Mouse (Mus musculus): ENCODE data around the gene Polh. TPM values are rescaled to one million over a fixed set of nuclear protein-coding genes. Genes with fewer than 3 reads are reported as not detected.
A peak's percentile ranks its signal among the peaks of the same experiment; 100 is the strongest.

The Polh gene
- total RNA-seq, 4 experiments from 2014 or later, result 7.2 to 9.0 (median 8.5) TPM

DNA sequence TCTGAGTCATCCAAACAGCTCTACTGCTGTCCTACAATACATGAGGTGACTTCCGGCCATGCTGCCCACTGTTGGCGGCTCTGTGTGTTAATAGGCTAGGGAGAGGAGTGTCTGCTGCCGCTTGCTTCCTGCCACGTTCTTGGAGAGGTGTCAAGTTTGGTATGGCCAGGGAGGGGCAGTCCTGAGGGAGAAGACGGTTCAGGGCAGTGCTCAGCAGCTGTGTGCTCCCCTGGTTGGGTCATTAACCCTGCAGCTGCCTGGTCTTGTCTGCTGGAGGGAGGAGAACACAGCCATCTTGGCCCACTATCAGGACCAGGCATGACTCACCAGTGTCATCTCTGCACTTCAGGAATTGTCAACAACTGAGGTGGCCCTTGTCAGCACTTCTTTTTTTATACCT is 34.1 kb downstream of the Polh start:
- DNase-seq (ENCODE audit: low spot score), result no peak

DNA sequence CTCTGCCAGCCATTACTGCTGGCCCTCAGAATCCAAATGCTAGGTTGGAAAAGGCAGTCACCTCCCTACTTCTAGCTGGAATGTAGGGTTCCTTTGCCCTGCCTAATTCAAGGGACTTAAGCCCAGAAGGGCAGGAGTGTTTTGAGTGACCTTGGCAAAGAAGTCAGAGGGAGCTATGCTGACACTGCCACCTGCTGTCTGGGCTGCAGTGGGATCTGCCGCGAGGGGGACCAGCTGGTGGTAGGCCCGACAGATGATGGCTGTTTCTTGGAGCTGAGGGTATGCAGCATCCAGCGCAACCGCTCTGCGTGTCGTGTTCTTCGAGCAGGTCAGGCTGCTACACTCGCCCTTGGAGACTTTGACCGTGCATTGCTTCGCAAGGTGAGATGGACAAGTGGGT is 35.4 kb downstream of the Polh start:
- DNase-seq (ENCODE audit: low spot score), result no peak

GRCm38 (mm10) chr17:46166270-46166669 is 36.2 kb downstream of the Polh start:
- DNase-seq (ENCODE audit: low spot score), result no peak

- DNase-seq (ENCODE audit: low spot score), result no peak
These were observed 37.0 kb downstream of the Polh start for GRCm38 (mm10) chr17:46165460-46165859.

- no peak for DNase-seq (ENCODE audit: low spot score)
These were observed 37.7 kb downstream of the Polh start for GRCm38 (mm10) chr17:46164791-46165190.

GRCm38 (mm10) chr17:46164301-46164700 is 38.1 kb downstream of the Polh start:
- no peak for DNase-seq (ENCODE audit: low spot score)

GRCm38 (mm10) chr17:46162951-46163421 is 39.5 kb downstream of the Polh start:
- peak; percentile 28 for DNase-seq (ENCODE audit: low spot score)

DNA sequence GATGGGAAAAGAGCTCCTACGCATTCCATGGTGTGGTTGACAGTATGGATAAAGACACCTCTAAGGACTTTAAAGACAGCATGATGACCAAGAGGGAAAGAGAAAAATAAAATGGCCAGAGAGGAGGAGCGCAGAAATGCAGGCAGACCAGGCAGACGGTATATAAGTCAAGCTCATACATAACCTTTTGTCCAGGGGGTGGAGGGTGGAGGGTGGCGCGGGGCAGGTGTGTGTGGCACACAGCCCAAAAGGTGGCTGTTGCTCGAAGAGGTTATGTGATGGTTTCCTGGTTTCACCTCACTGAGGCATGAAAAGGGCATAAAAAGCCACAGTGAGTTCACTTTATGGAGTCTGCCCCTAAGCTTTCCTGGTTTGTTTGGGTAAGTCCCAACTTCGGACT is 39.9 kb downstream of the Polh start:
- no peak for DNase-seq (ENCODE audit: low spot score)

DNA sequence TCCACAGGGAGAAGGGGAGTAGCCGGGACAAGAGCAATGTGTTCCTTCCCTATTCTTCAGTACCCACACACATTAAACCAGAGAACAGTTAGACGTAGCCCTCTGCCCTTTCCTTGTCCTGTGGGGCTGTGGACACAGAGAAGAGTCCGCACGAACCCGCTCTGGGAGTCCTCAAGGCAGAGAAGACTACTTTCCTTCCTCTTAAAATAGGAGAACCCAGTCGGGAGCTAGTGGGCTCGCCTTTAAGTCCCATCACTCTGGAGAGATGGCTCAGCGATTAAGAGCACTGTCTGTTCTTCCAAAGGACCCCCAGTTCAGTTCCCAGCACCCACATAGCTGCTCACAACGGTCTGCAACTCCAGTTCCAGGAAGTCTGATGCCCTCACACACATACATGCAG is 40.7 kb downstream of the Polh start:
- DNase-seq (ENCODE audit: low spot score), result no peak

DNA sequence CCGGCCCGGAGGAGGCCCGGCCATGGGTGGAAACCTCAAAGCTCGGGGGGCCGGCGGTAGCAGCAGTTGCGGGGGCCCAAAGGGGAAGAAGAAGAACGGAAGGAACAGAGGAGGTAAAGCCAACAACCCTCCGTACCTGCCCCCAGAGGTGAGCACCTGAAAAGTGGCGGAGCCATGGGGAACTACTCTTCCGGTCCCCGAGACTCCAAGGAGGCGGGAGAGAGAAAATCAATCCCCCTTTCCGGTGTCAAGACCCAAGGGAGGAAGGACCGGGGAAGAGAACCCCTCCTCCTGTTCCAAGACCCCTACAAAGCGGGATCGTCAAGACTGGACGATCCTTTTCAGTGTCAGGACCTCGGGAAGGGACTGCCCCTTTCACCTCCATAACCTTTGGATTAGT is 41.3 kb downstream of the Polh start:
- peak; percentile 28 for DNase-seq (ENCODE audit: low spot score)

DNA sequence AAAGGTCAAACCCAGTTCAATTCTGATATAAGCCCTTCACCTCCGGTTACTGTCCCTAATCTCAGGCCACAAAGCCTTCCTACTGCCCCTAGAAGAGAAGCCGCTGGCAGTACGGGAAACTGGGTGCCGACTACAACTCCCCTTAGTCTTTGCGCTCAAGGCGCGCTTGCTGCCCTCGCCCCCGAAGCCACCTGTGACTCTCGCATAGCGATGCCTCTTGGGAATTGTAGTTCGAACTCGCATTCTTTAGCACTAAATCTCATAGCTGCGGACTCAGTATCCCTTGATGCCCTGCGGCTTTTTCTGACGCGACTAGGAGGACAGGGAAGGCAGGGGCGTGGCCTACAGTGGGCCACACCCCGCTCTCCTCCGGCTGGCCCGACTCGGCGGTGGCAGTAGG is 41.8 kb downstream of the Polh start, which contains the start of gene Gtpbp2:
TSS of gene Gtpbp2 (plus strand) at position 347 of the 400 bp plus-strand sequence.
- peak; percentile 99 for DNase-seq (ENCODE audit: low spot score)

DNA sequence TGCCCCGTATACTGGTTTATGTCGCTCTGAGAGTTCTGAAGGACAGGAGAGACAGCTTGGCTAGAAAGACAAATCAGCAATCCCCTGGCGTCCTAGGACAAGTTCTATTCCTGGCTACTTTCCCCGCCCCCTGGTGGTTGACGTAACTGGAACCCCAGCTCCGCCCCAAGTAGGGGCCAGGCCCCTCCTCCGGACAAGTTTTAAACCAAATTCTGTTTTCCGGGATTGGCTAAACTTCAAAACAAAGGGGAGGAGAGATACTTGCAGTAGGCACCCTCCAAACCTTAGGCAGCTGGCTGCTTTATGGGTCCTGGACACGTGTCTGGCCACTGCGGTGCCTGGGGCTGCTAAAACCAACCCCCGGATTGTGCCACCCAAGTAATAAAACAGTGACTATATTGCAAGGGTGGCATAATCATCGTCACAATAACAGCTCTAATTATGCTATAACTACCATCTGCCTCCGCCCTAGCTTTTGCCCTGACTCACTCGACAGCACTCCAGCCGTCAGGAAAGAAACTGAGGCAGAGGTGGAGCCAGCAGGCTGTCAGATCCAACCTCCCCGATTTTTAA is 42.3 kb downstream of the Polh start:
- DNase-seq (ENCODE audit: low spot score), result peak; percentile 97

DNA sequence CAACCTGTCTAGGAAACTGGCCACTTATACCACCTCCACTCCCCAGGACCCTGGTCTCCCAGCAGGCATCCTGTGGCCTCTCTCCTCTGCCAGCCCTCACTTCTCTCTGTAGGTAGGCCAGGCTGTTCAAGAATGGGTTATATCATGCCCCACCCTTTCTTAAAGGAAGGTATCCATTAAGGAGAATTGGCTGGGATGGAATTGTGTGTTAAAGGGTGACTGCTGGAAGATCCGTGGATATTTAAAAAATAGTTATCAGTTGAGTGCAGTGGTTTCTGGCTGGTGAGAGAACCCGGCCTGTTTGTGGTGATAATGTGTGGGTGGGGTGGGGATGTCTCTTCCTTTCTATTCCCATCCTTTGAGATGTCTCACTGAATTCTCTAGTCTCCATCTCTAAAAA is 43.2 kb downstream of the Polh start:
- DNase-seq (ENCODE audit: low spot score), result no peak

DNA sequence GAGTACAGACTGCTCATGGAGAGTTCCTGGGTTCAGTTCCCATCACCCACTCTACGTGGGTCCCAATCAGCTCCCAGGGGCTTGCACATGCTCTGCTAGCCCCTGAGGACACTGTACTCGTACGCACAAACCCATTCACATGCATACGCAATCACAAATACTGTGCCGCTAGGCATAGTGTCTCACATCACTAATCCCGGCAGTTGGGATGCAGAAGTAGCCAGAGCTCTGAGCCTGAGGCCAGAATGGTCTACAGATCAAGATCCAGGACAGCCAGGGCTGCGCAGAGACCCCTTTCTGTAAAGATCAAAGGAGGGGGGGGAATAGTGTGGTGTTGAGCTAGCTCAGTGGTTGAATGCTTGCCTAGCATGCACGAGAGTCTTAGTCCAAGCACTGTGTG is 45.3 kb downstream of the Polh start:
- no peak for DNase-seq (ENCODE audit: low spot score)

DNA sequence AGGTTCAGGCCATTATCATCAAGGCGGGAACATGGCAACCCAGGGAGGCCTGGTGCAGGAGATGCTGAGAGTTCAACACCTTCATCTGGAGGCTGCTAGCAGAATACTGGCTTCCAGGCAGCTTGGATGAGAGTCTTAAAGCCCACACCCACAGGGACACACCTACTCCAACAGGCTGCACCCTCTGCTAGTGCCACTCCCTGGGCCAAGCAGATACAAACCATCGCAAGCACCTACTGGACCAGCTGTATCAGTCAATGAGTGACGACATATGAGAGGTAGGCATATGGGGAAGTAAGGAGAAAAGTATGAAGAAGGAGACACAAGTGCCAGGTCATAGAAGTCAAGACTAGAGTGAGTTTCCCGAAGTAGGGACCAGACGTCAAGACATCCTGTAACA is 45.8 kb downstream of the Polh start:
- DNase-seq (ENCODE audit: low spot score), result no peak

DNA sequence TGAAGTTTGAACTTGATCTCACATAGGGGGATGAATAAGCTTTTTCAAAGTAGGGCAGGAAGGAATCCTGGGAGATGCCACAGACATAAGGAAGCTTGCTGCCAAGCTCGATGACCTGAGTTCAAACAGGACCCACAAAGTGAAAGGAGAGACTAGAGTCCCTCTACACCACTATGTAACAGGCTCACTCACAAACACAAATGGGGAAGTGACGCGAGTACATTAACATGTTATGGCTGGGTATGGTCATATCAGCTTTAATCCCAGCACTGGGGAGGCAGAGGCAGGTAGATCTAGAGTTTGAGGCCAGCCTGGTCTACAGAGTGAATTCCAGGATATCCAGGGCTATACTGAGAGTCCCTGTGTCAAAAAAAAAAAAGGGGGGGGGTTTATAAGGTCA is 48.1 kb downstream of the Polh start:
- no peak for DNase-seq (ENCODE audit: low spot score)

GRCm38 (mm10) chr17:46152847-46153782 is 49.3 kb downstream of the Polh start, which contains the start of gene Mad2l1bp:
TSS of gene Mad2l1bp (minus strand) at chr17:46153553.
- DNase-seq (ENCODE audit: low spot score), result peak; percentile 95

DNA sequence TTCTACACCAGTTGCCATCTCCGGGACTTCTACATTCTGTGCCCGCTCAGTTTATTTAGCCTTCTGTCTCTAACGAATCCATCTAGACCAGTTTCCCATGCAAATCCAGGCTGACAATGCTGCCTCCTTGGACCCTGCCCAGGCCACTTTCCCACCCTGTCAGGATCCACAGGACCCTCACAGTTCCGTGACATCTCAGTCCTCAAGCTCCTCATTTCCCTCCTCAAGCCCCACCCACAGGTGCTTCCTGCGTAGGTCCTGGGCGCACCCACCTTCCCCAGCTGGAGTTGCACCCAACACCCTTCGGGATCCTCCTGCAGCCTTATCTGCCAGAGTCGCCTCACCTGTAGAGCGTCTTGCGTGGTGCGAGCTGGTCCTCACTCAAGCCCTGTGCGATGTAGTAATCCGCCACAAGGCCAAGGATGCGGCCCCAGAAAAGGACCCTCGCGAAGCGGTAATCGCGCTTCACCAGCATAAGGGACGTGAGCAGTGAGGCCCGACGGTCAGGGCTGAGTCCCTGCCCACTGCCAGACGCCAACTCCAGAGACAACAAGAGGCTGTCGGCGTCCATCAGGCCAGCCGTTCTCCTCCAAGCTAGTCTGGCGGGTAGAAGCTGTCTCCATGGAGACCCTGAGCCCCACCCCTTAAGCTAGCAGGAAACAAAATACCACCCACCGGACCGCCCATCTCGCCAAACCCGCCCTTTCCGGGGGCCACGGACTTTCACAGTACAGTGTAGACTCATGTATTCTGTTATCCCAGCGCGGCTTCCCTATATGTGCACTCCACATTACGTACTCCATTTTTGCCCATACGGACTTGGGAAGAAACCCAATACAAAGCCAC is 58.6 kb downstream of the Polh start, which contains the start of gene Rsph9:
TSS of gene Rsph9 (minus strand) at position 639 of the 846 bp plus-strand sequence.
- DNase-seq (ENCODE audit: low spot score), result peak; percentile 88

- DNase-seq (ENCODE audit: low spot score), result no peak
These were observed 62.6 kb downstream of the Polh start for GRCm38 (mm10) chr17:46139872-46140271.

- no peak for DNase-seq (ENCODE audit: low spot score)
These were observed 63.7 kb downstream of the Polh start for GRCm38 (mm10) chr17:46138563-46139236.

DNA sequence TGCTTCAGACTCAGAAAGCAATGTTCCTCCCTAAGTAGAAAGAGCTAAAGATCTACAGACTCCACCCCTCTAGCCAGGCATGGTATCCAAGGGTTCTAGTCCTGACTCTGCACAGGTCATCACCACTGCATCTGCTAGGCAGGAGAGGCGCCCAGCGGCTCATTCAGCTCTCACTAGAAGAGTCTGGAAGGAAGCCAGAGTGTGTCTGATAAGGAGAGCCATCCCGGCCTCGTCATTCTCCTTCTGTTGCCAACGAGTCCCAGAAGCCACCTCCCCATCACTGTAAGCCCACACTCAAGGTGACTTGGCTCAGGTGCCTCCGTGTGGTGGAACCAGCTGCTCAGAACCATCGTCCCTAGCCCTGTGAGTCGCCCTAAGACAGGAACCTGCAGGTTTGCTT is 69.6 kb downstream of the Polh start:
- no peak for DNase-seq (ENCODE audit: low spot score)
